Mouse (Mus musculus): ENCODE data around the gene Rabif. TPM values are rescaled to one million over a fixed set of nuclear protein-coding genes. Genes with fewer than 3 reads are reported as not detected.

Gene Rabif
- polyA plus RNA-seq, 1 experiment from 2014 or later = 76.8 TPM

GRCm38 (mm10) chr1:134490903-134491801 lies 3.3 kb upstream of the Rabif start:
- 92% methylated on average over 6 of the region's 6 CpGs for WGBS

GRCm38 (mm10) chr1:134492276-134492675 lies 2.2 kb upstream of the Rabif start:
- no peak for ATAC-seq (ENCODE audit: low FRiP score)
- H3K4me3 ChIP-seq (replicated peaks) = no peak overlapping the region
- H3K9me3 ChIP-seq (replicated peaks) = no peaks in the 10 kb centered on the region
- no peak overlapping the region for H3K4me2 ChIP-seq
- 75% methylated on average over 7 of the region's 7 CpGs for WGBS
- H3K36me3 ChIP-seq = peaks cover 32% of the 10 kb centered on the region
- H3K9ac ChIP-seq (replicated peaks) = no peak overlapping the region
- no peaks in the 10 kb centered on the region for H3K27me3 ChIP-seq (replicated peaks)
- H3K27ac ChIP-seq (replicated peaks) = no peak overlapping the region
- peaks cover 20% of the 10 kb centered on the region for H3K4me1 ChIP-seq

More at GRCm38 (mm10) chr1:134490903-134491801, 3.3 kb upstream of the Rabif start:
- peaks cover 18% of the 10 kb centered on the region for H3K4me1 ChIP-seq
- H3K36me3 ChIP-seq = peaks cover 38% of the 10 kb centered on the region
- H3K27ac ChIP-seq (replicated peaks) = no peak overlapping the region
- no peaks in the 10 kb centered on the region for H3K9me3 ChIP-seq (replicated peaks)
- no peak overlapping the region for H3K9ac ChIP-seq (replicated peaks)
- H3K27me3 ChIP-seq (replicated peaks) = no peaks in the 10 kb centered on the region
- ATAC-seq (ENCODE audit: low FRiP score) = no peak
- no peak overlapping the region for H3K4me2 ChIP-seq
- no peak overlapping the region for H3K4me3 ChIP-seq (replicated peaks)

GRCm38 (mm10) chr1:134493496-134493895 lies 952 bp upstream of the Rabif start:
- H3K27ac ChIP-seq (replicated peaks) = no peak overlapping the region
- 79% methylated on average over 2 of the region's 2 CpGs for WGBS
- H3K4me2 ChIP-seq = peak overlapping the region; percentile 75
- no peaks in the 10 kb centered on the region for H3K27me3 ChIP-seq (replicated peaks)
- no peak for ATAC-seq (ENCODE audit: low FRiP score)
- H3K36me3 ChIP-seq = peaks cover 21% of the 10 kb centered on the region
- H3K9me3 ChIP-seq (replicated peaks) = no peaks in the 10 kb centered on the region
- peaks cover 20% of the 10 kb centered on the region for H3K4me1 ChIP-seq
- 0 out of 2 replicates have a peak overlapping the region, but pooled peaks have one; percentile 53 for H3K9ac ChIP-seq (replicated peaks)
- H3K4me3 ChIP-seq (replicated peaks) = no peak overlapping the region

GRCm38 (mm10) chr1:134493956-134494355 lies 492 bp upstream of the Rabif start:
- Histone ChIP-seq H3K27me3 (replicated peaks) (no peaks in the 10 kb centered on the region), H3K4me3 (replicated peaks) (peak overlapping the region; percentile 55), H3K9me3 (replicated peaks) (no peaks in the 10 kb centered on the region), H3K4me1 (peaks cover 20% of the 10 kb centered on the region), H3K27ac (replicated peaks) (peak overlapping the region; percentile 90), H3K4me2 (peak overlapping the region; percentile 75), H3K36me3 (peaks cover 16% of the 10 kb centered on the region), H3K9ac (replicated peaks) (peak overlapping the region; percentile 53)
- 21% methylated on average over 5 of the region's 5 CpGs for WGBS
- peak; percentile 37; the same call in 1 of the 2 replicates for ATAC-seq (ENCODE audit: low FRiP score)

GRCm38 (mm10) chr1:134495216-134495539 lies 730 bp downstream of the Rabif start:
- no peak for ATAC-seq (ENCODE audit: low FRiP score)
- H3K9me3 ChIP-seq (replicated peaks) = no peaks in the 10 kb centered on the region
- no peaks in the 10 kb centered on the region for H3K27me3 ChIP-seq (replicated peaks)
- peak overlapping the region; percentile 55 for H3K4me3 ChIP-seq (replicated peaks)
- 20% methylated on average over 5 of the region's 5 CpGs for WGBS
- H3K4me1 ChIP-seq = peaks cover 20% of the 10 kb centered on the region
- peaks cover 4% of the 10 kb centered on the region for H3K36me3 ChIP-seq
- H3K27ac ChIP-seq (replicated peaks) = peak overlapping the region; percentile 90
- H3K9ac ChIP-seq (replicated peaks) = peak overlapping the region; percentile 65
- peak overlapping the region; percentile 75 for H3K4me2 ChIP-seq

GRCm38 (mm10) chr1:134495991-134496390 lies 1.5 kb downstream of the Rabif start:
- H3K27me3 ChIP-seq (replicated peaks) = no peaks in the 10 kb centered on the region
- WGBS = 90% methylated on average over 10 of the region's 10 CpGs
- no peak overlapping the region for H3K27ac ChIP-seq (replicated peaks)
- peak overlapping the region; percentile 55; the same call in 1 of the 2 replicates for H3K4me3 ChIP-seq (replicated peaks)
- H3K36me3 ChIP-seq = no peaks in the 10 kb centered on the region
- no peaks in the 10 kb centered on the region for H3K9me3 ChIP-seq (replicated peaks)
- no peak overlapping the region for H3K9ac ChIP-seq (replicated peaks)
- peaks cover 20% of the 10 kb centered on the region for H3K4me1 ChIP-seq
- peak overlapping the region; percentile 75; the same call in 1 of the 2 replicates for H3K4me2 ChIP-seq
- ATAC-seq (ENCODE audit: low FRiP score) = no peak

GRCm38 (mm10) chr1:134500916-134501315 lies 6.5 kb downstream of the Rabif start:
- no peak overlapping the region for H3K9ac ChIP-seq (replicated peaks)
- no peak overlapping the region for H3K27ac ChIP-seq (replicated peaks)
- 91% methylated on average over 1 of the region's 1 CpGs for WGBS
- peaks cover 4% of the 10 kb centered on the region for H3K4me1 ChIP-seq
- H3K9me3 ChIP-seq (replicated peaks) = no peaks in the 10 kb centered on the region
- no peak overlapping the region for H3K4me2 ChIP-seq
- no peaks in the 10 kb centered on the region for H3K27me3 ChIP-seq (replicated peaks)
- H3K4me3 ChIP-seq (replicated peaks) = no peak overlapping the region
- peaks cover 13% of the 10 kb centered on the region for H3K36me3 ChIP-seq
- ATAC-seq (ENCODE audit: low FRiP score) = no peak

- Histone ChIP-seq H3K9ac (replicated peaks) (no peak overlapping the region), H3K9me3 (replicated peaks) (no peaks in the 10 kb centered on the region), H3K36me3 (peaks cover 45% of the 10 kb centered on the region), H3K4me3 (replicated peaks) (no peak overlapping the region), H3K27me3 (replicated peaks) (no peaks in the 10 kb centered on the region), H3K27ac (replicated peaks) (no peak overlapping the region), H3K4me2 (no peak overlapping the region), H3K4me1 (no peaks in the 10 kb centered on the region)
- ATAC-seq (ENCODE audit: low FRiP score) = no peak
- WGBS = 94% methylated on average over 8 of the region's 8 CpGs
These were observed 11.8 kb downstream of the Rabif start for GRCm38 (mm10) chr1:134506201-134506600.

- Histone ChIP-seq H3K9ac (replicated peaks) (no peak overlapping the region), H3K9me3 (replicated peaks) (no peaks in the 10 kb centered on the region), H3K27ac (replicated peaks) (no peak overlapping the region), H3K36me3 (peaks cover 34% of the 10 kb centered on the region), H3K4me1 (peaks cover 22% of the 10 kb centered on the region), H3K4me2 (no peak overlapping the region), H3K4me3 (replicated peaks) (no peak overlapping the region), H3K27me3 (replicated peaks) (peaks cover 27% of the 10 kb centered on the region)
- 53% methylated on average over 7 of the region's 7 CpGs for WGBS
- ATAC-seq (ENCODE audit: low FRiP score) = no peak
These were observed 15.6 kb downstream of the Rabif start for GRCm38 (mm10) chr1:134510018-134510417.

GRCm38 (mm10) chr1:134512183-134512582 lies 17.7 kb downstream of the Rabif start:
- Histone ChIP-seq H3K9ac (replicated peaks) (no peak overlapping the region), H3K27me3 (replicated peaks) (peaks cover 29% of the 10 kb centered on the region), H3K4me3 (replicated peaks) (no peak overlapping the region), H3K27ac (replicated peaks) (no peak overlapping the region), H3K4me2 (no peak overlapping the region), H3K4me1 (peaks cover 22% of the 10 kb centered on the region), H3K36me3 (peaks cover 19% of the 10 kb centered on the region), H3K9me3 (replicated peaks) (no peaks in the 10 kb centered on the region)
- 0 out of 2 replicates have a peak, but pooled peaks have one; percentile 28 for ATAC-seq (ENCODE audit: low FRiP score)
- 32% methylated on average over 4 of the region's 4 CpGs for WGBS

- Histone ChIP-seq H3K9me3 (replicated peaks) (no peaks in the 10 kb centered on the region), H3K4me3 (replicated peaks) (no peak overlapping the region), H3K27me3 (replicated peaks) (peaks cover 29% of the 10 kb centered on the region), H3K36me3 (peaks cover 15% of the 10 kb centered on the region), H3K9ac (replicated peaks) (no peak overlapping the region), H3K4me1 (peaks cover 22% of the 10 kb centered on the region), H3K4me2 (peak overlapping the region; percentile 64), H3K27ac (replicated peaks) (no peak overlapping the region)
- 0 out of 2 replicates have a peak, but pooled peaks have one; percentile 30 for ATAC-seq (ENCODE audit: low FRiP score)
- WGBS = 38% methylated on average over 6 of the region's 6 CpGs
These were observed 18.1 kb downstream of the Rabif start for GRCm38 (mm10) chr1:134512584-134512983.

- peak overlapping the region; percentile 31 for H3K9ac ChIP-seq (replicated peaks)
- WGBS = 2% methylated on average over 38 of the region's 38 CpGs
- peak overlapping the region; percentile 64 for H3K4me2 ChIP-seq
- no peak; the same call in 1 of the 2 replicates for ATAC-seq (ENCODE audit: low FRiP score)
- peaks cover 29% of the 10 kb centered on the region for H3K27me3 ChIP-seq (replicated peaks)
- H3K9me3 ChIP-seq (replicated peaks) = no peaks in the 10 kb centered on the region
- H3K4me1 ChIP-seq = peaks cover 22% of the 10 kb centered on the region
- peaks cover 7% of the 10 kb centered on the region for H3K36me3 ChIP-seq
- no peak overlapping the region for H3K27ac ChIP-seq (replicated peaks)
- H3K4me3 ChIP-seq (replicated peaks) = peak overlapping the region; percentile 30
These were observed 18.9 kb downstream of the Rabif start for GRCm38 (mm10) chr1:134513312-134513860.

All from neural tube, embryonic 15.5 days (tissue).